ENCODE assay signal across 9 mouse cellular contexts in the genomic region with DNA sequence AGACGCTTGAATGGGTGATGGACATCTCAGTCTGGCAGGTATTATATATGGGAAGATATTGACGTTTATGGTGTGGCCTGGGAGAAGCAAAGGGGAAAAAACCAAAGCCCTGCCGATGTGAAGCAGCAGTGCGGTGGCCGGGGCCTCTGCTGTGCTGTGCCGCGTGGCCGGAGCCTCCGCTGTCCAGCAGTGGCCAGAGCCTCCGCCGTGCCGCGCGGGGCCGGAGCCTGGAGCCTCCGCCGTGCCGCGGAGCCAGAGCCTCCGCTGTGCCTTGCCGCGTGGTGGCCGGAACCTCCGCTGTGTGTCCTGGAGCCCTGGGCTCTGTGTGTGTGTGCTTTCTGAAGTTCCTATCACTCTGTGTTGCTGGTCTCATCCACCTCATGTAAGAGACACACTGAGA. TPM values are rescaled to one million over a fixed set of nuclear protein-coding genes. Genes with fewer than 3 reads are reported as not detected.
DNase-seq lines count a peak whose midpoint lies in the region; ATAC-seq and TF ChIP-seq lines count a peak whose summit lies in the region.
"Had no signal": no experiment of that assay in that cellular context is flagged by ENCODE, and none has a peak within 500 bp of the region (broad histone marks: within the 10 kb centered on the region; RNA-seq: fewer than 3 reads in every experiment).

No protein-coding gene starts in this region.

- peak in 1 of 2 experiments; percentile 33 for DNase-seq in cerebellum, adult 2 months
- no peak for DNase-seq in cerebellum, adult 9-11 months
- no peak for DNase-seq in limb, embryonic 14.5 days (ENCODE audit: low spot score)
- DNase-seq in thymus, adult 18-20 months: no peak
- DNase-seq in frontal cortex, postnatal 36 days (ENCODE audit: low spot score in 2 of 2): no peak
- no peak for DNase-seq in layer of hippocampus, adult 11-12 months (ENCODE audit: low spot score)

- 45% methylated on average over 24 of the region's 24 CpGs for WGBS in cerebellum, adult 2 months
- 52% methylated on average over 24 of the region's 24 CpGs for WGBS in forebrain, embryonic 15.5 days
- 54% methylated on average over 18 of the region's 24 CpGs for WGBS in limb, embryonic 14.5 days

- H3K4me1 ChIP-seq in cerebellum, adult 2 months (ENCODE audit: control insufficient read depth, insufficient read depth, low read length): peaks cover 3% of the 10 kb centered on the region; the same call in 1 of the 2 replicates
- H3K4me1 ChIP-seq in E14TG2a.4 (replicated peaks; ENCODE audit: low read depth, low read length): peaks cover 6% of the 10 kb centered on the region; the same call in 1 of the 2 replicates
- no peaks in the 10 kb centered on the region for H3K4me1 ChIP-seq in forebrain, embryonic 15.5 days
- no peaks in the 10 kb centered on the region for H3K4me1 ChIP-seq in limb, embryonic 14.5 days (ENCODE audit: control insufficient read depth, insufficient read depth, low read length)

- TF ChIP-seq POLR2A in cerebellum, adult 2 months (IDR thresholded peaks at IDR 0.05; ENCODE audit: borderline replicate concordance, insufficient read depth, low read length): no peak
- no peak for TF ChIP-seq POLR2A in limb, embryonic 14.5 days (IDR thresholded peaks at IDR 0.05; ENCODE audit: borderline replicate concordance, extremely low read depth, insufficient read depth, insufficient read length)

- no peaks in the 10 kb centered on the region for H3K36me3 ChIP-seq in E14TG2a.4 (ENCODE audit: insufficient read depth, low read length)
- no peaks in the 10 kb centered on the region for H3K36me3 ChIP-seq in forebrain, embryonic 15.5 days
- peaks cover 12% of the 10 kb centered on the region for H3K36me3 ChIP-seq in limb, embryonic 14.5 days (ENCODE audit: control insufficient read depth, insufficient read depth, low read length)

- H3K27me3 ChIP-seq in cerebellum, adult 2 months (ENCODE audit: control insufficient read depth, insufficient read depth, low read length): no peaks in the 10 kb centered on the region
- no peaks in the 10 kb centered on the region for H3K27me3 ChIP-seq in E14TG2a.4 (ENCODE audit: insufficient read depth, low read length)
- no peaks in the 10 kb centered on the region for H3K27me3 ChIP-seq in forebrain, embryonic 15.5 days
- no peaks in the 10 kb centered on the region for H3K27me3 ChIP-seq in limb, embryonic 14.5 days (ENCODE audit: control insufficient read depth, insufficient read depth, low read length)
- H3K27me3 ChIP-seq: megakaryocyte, embryonic 14.5 days had no signal

- peak overlapping the region; percentile 10 for H3K4me3 ChIP-seq in cerebellum, adult 2 months (replicated peaks; ENCODE audit: insufficient read depth, low read depth, low read length)
- peak overlapping the region; percentile 71 for H3K4me3 ChIP-seq in E14TG2a.4 (replicated peaks; ENCODE audit: low read length)
- H3K4me3 ChIP-seq in forebrain, embryonic 15.5 days: peak overlapping the region; percentile 3; the same call in 1 of the 2 replicates
- H3K4me3 ChIP-seq in limb, embryonic 14.5 days (replicated peaks; ENCODE audit: low read length): peak overlapping the region; percentile 9; the same call in 1 of the 2 replicates
- H3K4me3 ChIP-seq: megakaryocyte, embryonic 14.5 days had no signal

- H3K27ac ChIP-seq in cerebellum, adult 2 months (ENCODE audit: insufficient read depth, low read length): no peak overlapping the region
- H3K27ac ChIP-seq in forebrain, embryonic 15.5 days (replicated peaks): no peak overlapping the region
- H3K27ac ChIP-seq in limb, embryonic 14.5 days (replicated peaks; ENCODE audit: low read depth, low read length): no peak overlapping the region

- H3K4me2 ChIP-seq in forebrain, embryonic 15.5 days (replicated peaks): peak overlapping the region; percentile 29
- peak overlapping the region; percentile 32 for H3K4me2 ChIP-seq in limb, embryonic 14.5 days (replicated peaks; ENCODE audit: low read depth, low read length, severe bottlenecking)

- no peak for TF ChIP-seq CTCF in cerebellum, adult 2 months (IDR thresholded peaks at IDR 0.05; ENCODE audit: borderline replicate concordance, insufficient read depth, low read depth, low read length)
- TF ChIP-seq CTCF in E14TG2a.4 (conservative IDR thresholded peaks at IDR 0.05; ENCODE audit: low read length): no peak

- no peaks in the 10 kb centered on the region for H3K9me3 ChIP-seq in E14TG2a.4 (ENCODE audit: low read length)
- H3K9me3 ChIP-seq in forebrain, embryonic 15.5 days: no peaks in the 10 kb centered on the region
- H3K9me3 ChIP-seq in limb, embryonic 14.5 days (ENCODE audit: control insufficient read depth, low read length): no peaks in the 10 kb centered on the region
- H3K9me3 ChIP-seq: megakaryocyte, embryonic 14.5 days had no signal

- 0 out of 2 replicates have a peak, but pooled peaks have one; percentile 32 for ATAC-seq in forebrain, embryonic 15.5 days (replicated peaks)
- no peak for ATAC-seq in limb, embryonic 14.5 days (ENCODE audit: low FRiP score, low read depth)

- no peak overlapping the region for H3K9ac ChIP-seq in forebrain, embryonic 15.5 days (replicated peaks)
- peak overlapping the region; percentile 34; the same call in 1 of the 2 replicates for H3K9ac ChIP-seq in limb, embryonic 14.5 days (ENCODE audit: low read depth, low read length, severe bottlenecking)

RNA-seq across cellular contexts. Expression of a gene that starts 17.9 kb away (rescaled TPM):
- polyA plus RNA-seq in cerebellum, adult 2 months (2012; rRNA removed): 55.8 and 57.6 TPM in 2 replicates
- 11.0 and 12.0 TPM in 2 replicates for polyA plus RNA-seq in forebrain, embryonic 15.5 days (2015; fragmentation: Nextera tagmentation; extraction: Ambion mirVana)
- polyA plus RNA-seq in limb, embryonic 14.5 days (2012; rRNA removed): 18.4 TPM in 2 replicates
- polyA plus RNA-seq in limb, embryonic 14.5 days (2014; fragmentation: Nextera tagmentation; extraction: Ambion mirVana): 21.2 and 27.3 TPM in 2 replicates

Comparison
In these comparisons a context has a peak if more than half of its experiments do, and no peak if none do; other contexts are left out.
1. H3K4me3 ChIP-seq: peak in every context shown above with its lines; median percentile 71 in E14TG2a.4; 10 in cerebellum, adult 2 months; 9 in limb, embryonic 14.5 days; 3 in forebrain, embryonic 15.5 days.